Mouse (Mus musculus): ENCODE results near the gene Dhx8. TPM values are rescaled to one million over a fixed set of nuclear protein-coding genes. Genes with fewer than 3 reads are reported as not detected.
A peak's percentile ranks its signal among the peaks of the same experiment; 100 is the strongest.

The Dhx8 gene
- polyA plus RNA-seq (2012; rRNA removed): 27.4 and 28.9 TPM in 2 replicates

GRCm38 (mm10) chr11:101732518-101733440 is at the start of gene Dhx8:
Gene Dhx8 (plus strand): TSS chr11:101732919.
- TF ChIP-seq POLR2A (IDR thresholded peaks at IDR 0.05; ENCODE audit: borderline replicate concordance, insufficient read depth, low read length) (peak; percentile 44; the same call in 1 of the 2 replicates), CTCF (IDR thresholded peaks at IDR 0.05; ENCODE audit: borderline replicate concordance, insufficient read depth, low read depth, low read length) (peak; percentile 99)
- peak; percentile 98 to 99 for DNase-seq
- H3K4me3 ChIP-seq (replicated peaks; ENCODE audit: insufficient read depth, low read depth, low read length): peak within 1 kb of the TSS; percentile 94
- under 1% methylated on average over 51 of the region's 51 CpGs for WGBS
- peak within 1 kb of the TSS; percentile 32; the same call in 1 of the 2 replicates for H3K27ac ChIP-seq (ENCODE audit: insufficient read depth, low read length)
- no peaks in the 10 kb centered on the region for H3K4me1 ChIP-seq (ENCODE audit: control insufficient read depth, insufficient read depth, low read length)
- H3K27me3 ChIP-seq (ENCODE audit: control insufficient read depth, insufficient read depth, low read length): no peaks in the 10 kb centered on the region

DNA sequence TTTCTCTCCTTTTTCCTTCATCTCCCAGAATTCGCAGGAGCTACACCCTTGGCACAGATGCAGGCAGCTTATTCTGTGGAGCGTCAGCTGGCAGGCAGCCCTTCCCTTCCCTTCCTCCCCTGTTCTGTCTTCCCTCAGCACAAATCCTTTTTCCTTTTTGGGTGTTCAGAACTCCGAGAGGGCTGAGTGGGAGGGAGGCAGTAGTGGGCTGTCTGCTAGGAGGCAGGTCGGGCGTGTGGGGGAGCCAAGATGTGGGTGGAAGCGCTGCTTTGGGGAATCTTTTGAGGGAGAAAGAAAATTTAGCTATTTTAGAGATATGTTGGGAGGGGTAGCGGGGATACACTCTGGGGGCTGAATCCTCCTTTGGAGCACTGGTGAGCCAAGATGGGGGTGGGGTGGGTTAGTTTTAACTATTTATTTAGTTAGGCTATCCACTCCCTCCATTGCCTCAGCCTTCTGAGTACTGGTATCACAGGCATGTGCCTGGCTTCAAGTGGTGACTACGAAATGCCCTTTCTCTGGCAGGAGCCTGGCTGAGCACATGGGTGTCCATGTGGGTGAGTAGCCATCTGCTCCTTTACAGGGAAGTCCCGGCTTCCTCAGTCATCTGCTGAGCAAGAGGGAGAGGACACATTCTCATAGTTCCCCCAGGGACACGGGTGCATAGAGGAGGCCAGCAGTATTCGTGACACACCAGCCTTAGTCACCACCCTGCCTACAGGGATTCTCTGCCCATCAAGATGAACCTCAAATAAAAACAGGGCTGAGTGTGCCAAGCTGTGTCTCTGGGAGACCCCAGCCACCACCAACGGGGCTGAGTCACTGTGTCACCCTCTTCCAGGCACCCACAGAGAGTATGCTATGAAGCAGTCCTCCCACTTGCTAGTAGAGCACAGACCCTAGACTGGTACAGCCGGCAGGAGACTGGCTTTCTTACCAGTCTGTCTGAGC is 45.1 kb upstream of the Dhx8 start:
- TF ChIP-seq POLR2A (IDR thresholded peaks at IDR 0.05; ENCODE audit: borderline replicate concordance, insufficient read depth, low read length) (no peak), CTCF (IDR thresholded peaks at IDR 0.05; ENCODE audit: borderline replicate concordance, insufficient read depth, low read depth, low read length) (no peak)
- peak; percentile 33 to 42 for DNase-seq
- Histone ChIP-seq H3K27me3 (ENCODE audit: control insufficient read depth, insufficient read depth, low read length) (no peaks in the 10 kb centered on the region), H3K27ac (ENCODE audit: insufficient read depth, low read length) (no peak overlapping the region), H3K4me3 (replicated peaks; ENCODE audit: insufficient read depth, low read depth, low read length) (no peak overlapping the region), H3K4me1 (ENCODE audit: control insufficient read depth, insufficient read depth, low read length) (peaks cover 10% of the 10 kb centered on the region; the same call in 1 of the 2 replicates)
- WGBS: 17% methylated on average over 13 of the region's 13 CpGs

DNA sequence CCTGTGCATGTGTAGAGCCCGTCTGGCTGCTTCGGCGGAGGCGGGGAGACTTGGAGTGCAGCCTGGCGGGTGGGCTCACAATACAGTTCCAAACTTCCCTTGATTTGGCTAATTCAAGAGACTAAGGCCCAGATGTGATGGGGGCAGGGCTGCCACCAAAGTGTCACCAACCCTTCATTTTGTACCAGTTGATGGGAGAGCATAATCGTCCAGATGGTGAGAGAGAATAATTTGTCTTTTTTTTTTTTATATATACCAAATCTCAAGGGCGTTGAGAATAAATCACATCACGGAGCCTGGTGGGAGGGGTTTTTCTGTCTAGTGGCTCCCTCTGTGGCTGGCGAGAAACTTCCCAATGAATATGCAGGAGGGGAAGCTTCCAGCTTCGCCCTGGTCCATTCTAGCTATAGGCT is 43.0 kb upstream of the Dhx8 start:
- no peak for DNase-seq
- peaks cover 10% of the 10 kb centered on the region; the same call in 1 of the 2 replicates for H3K4me1 ChIP-seq (ENCODE audit: control insufficient read depth, insufficient read depth, low read length)
- no peak overlapping the region for H3K4me3 ChIP-seq (replicated peaks; ENCODE audit: insufficient read depth, low read depth, low read length)
- TF ChIP-seq CTCF (IDR thresholded peaks at IDR 0.05; ENCODE audit: borderline replicate concordance, insufficient read depth, low read depth, low read length) (no peak), POLR2A (IDR thresholded peaks at IDR 0.05; ENCODE audit: borderline replicate concordance, insufficient read depth, low read length) (no peak)
- no peaks in the 10 kb centered on the region for H3K27me3 ChIP-seq (ENCODE audit: control insufficient read depth, insufficient read depth, low read length)
- 42% methylated on average over 10 of the region's 10 CpGs for WGBS
- no peak overlapping the region for H3K27ac ChIP-seq (ENCODE audit: insufficient read depth, low read length)

DNA sequence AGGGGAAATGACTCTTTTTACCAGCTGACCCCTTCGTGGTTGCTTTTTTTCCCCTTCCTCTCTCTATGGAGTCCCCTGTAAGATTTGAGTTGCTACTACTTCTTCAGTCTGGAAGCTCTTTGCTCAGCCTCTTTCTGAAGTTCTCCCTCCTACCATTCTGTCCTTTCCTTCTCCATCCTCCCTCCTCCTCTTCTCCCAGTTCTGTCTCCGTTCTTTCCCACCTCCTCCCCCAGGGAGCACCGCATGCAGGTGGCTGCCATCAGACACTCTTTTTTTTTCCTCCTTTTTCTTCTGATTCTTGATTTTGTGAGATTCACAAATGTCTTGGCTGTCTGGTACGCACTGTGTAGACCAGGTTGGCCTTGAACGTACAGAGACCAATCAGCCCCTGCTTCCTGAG is 42.4 kb upstream of the Dhx8 start:
- Histone ChIP-seq H3K4me3 (replicated peaks; ENCODE audit: insufficient read depth, low read depth, low read length) (no peak overlapping the region), H3K27ac (ENCODE audit: insufficient read depth, low read length) (no peak overlapping the region), H3K4me1 (ENCODE audit: control insufficient read depth, insufficient read depth, low read length) (peaks cover 10% of the 10 kb centered on the region; the same call in 1 of the 2 replicates), H3K27me3 (ENCODE audit: control insufficient read depth, insufficient read depth, low read length) (no peaks in the 10 kb centered on the region)
- 70% methylated on average over 5 of the region's 5 CpGs for WGBS
- TF ChIP-seq CTCF (IDR thresholded peaks at IDR 0.05; ENCODE audit: borderline replicate concordance, insufficient read depth, low read depth, low read length) (no peak), POLR2A (IDR thresholded peaks at IDR 0.05; ENCODE audit: borderline replicate concordance, insufficient read depth, low read length) (no peak)
- DNase-seq: no peak

GRCm38 (mm10) chr11:101695906-101696661 is 36.6 kb upstream of the Dhx8 start:
- H3K4me3 ChIP-seq (replicated peaks; ENCODE audit: insufficient read depth, low read depth, low read length): no peak overlapping the region
- H3K27me3 ChIP-seq (ENCODE audit: control insufficient read depth, insufficient read depth, low read length): no peaks in the 10 kb centered on the region
- H3K4me1 ChIP-seq (ENCODE audit: control insufficient read depth, insufficient read depth, low read length): peaks cover 11% of the 10 kb centered on the region
- no peak for TF ChIP-seq POLR2A (IDR thresholded peaks at IDR 0.05; ENCODE audit: borderline replicate concordance, insufficient read depth, low read length)
- no peak for TF ChIP-seq CTCF (IDR thresholded peaks at IDR 0.05; ENCODE audit: borderline replicate concordance, insufficient read depth, low read depth, low read length)
- no peak overlapping the region for H3K27ac ChIP-seq (ENCODE audit: insufficient read depth, low read length)
- no peak for DNase-seq
- WGBS: 19% methylated on average over 20 of the region's 20 CpGs

DNA sequence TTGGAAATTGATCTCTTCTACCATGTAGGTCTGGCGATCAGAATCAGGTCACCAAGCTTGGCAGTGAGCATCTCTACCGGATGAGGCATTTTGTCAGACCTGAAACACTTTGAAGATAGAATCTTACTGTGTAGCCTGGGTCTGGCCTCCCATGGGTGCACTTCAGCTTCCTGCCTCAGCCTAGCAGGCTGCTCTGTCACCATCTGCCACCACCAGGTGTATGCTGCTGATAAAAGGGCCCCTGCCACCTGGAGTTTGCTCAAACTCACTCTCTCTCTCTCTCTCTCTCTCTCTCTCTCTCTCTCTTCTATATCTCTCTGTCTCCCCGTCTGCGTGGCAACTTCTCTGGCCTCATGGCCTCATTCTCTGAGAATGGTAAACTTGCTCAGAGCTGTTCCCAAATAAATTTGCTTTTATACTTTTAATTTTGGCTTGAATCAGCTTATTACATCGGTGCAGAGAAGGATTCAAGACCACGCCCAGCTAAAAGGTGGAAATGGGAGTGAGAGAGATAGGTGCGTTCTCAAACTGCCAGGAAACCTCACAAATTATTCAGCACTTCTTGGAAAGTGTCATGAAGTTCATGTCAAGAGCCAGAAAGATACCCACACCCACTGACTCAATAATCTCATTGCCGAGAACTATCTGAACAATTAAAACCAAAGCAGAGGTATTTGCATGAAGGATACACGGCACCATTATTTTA is 35.4 kb upstream of the Dhx8 start:
- 92% methylated on average over 9 of the region's 9 CpGs for WGBS
- TF ChIP-seq POLR2A (IDR thresholded peaks at IDR 0.05; ENCODE audit: borderline replicate concordance, insufficient read depth, low read length) (no peak), CTCF (IDR thresholded peaks at IDR 0.05; ENCODE audit: borderline replicate concordance, insufficient read depth, low read depth, low read length) (no peak)
- Histone ChIP-seq H3K4me3 (replicated peaks; ENCODE audit: insufficient read depth, low read depth, low read length) (no peak overlapping the region), H3K4me1 (ENCODE audit: control insufficient read depth, insufficient read depth, low read length) (peaks cover 11% of the 10 kb centered on the region), H3K27me3 (ENCODE audit: control insufficient read depth, insufficient read depth, low read length) (no peaks in the 10 kb centered on the region), H3K27ac (ENCODE audit: insufficient read depth, low read length) (no peak overlapping the region)
- DNase-seq: no peak

Data from cerebellum, adult 2 months (tissue).